Mouse (Mus musculus) liver, postnatal 0 days (tissue): ENCODE measurements around the gene Zfy2. TPM values are rescaled to one million over a fixed set of nuclear protein-coding genes. Genes with fewer than 3 reads are reported as not detected.

Source experiments
- ATAC-seq: fragments of 200-750 bp; cut with Nextera tagmentation; 2 replicates; pipeline ENCODE4 v1.8.0; 2017; ENCODE audit warnings: mild to moderate bottlenecking, moderate library complexity
- DNase-seq: peaks from one replicate; pipeline ENCODE4 v3.0.0-alpha.2; 2016
- H3K27ac ChIP-seq: fragments of 300-500 bp; sonication (generic); 2 replicates; pipeline ENCODE4 v1.5.1; 2014; ENCODE audit warnings: antibody characterized with exemption, moderate library complexity, mild to moderate bottlenecking, low read depth
- H3K27me3 ChIP-seq: fragments of 300-500 bp; sonication (generic); 2 replicates; pipeline ENCODE4 v1.6.1; 2014; ENCODE audit warnings: low read length, control low read depth, mixed read lengths; ENCODE audit not compliant: insufficient read depth
- H3K36me3 ChIP-seq: fragments of 300-500 bp; sonication (generic); replicated peaks from 2 replicates; pipeline ENCODE4 v1.6.1; 2014; ENCODE audit warnings: mild to moderate bottlenecking, control low read depth, low read length, moderate library complexity, mixed read lengths; ENCODE audit not compliant: insufficient read depth
- H3K4me1 ChIP-seq: fragments of 300-500 bp; sonication (generic); 2 replicates; pipeline ENCODE4 v1.6.1; 2014; ENCODE audit warnings: antibody characterized with exemption, mild to moderate bottlenecking, control low read depth; ENCODE audit not compliant: insufficient read depth
- H3K4me2 ChIP-seq: fragments of 300-500 bp; sonication (generic); 2 replicates; pipeline ENCODE4 v1.6.1; 2014; ENCODE audit warnings: low read depth, mild to moderate bottlenecking, low read length, moderate library complexity, mixed read lengths
- H3K4me3 ChIP-seq: fragments of 300-500 bp; sonication (generic); 2 replicates; pipeline ENCODE4 v1.5.1; 2014; ENCODE audit warnings: low read depth, low read length
- H3K9ac ChIP-seq: fragments of 300-500 bp; sonication (generic); replicated peaks from 2 replicates; pipeline ENCODE4 v1.6.1; 2014; ENCODE audit warnings: mild to moderate bottlenecking, moderate library complexity
- H3K9me3 ChIP-seq: fragments of 300-500 bp; sonication (generic); 2 replicates; pipeline ENCODE4 v1.6.1; 2016; ENCODE audit warnings: mild to moderate bottlenecking, control low read depth, low read length, mixed read lengths
- CTCF ChIP-seq: sonication (generic); IDR thresholded peaks from 2 replicates; pipeline ENCODE4 v1.5.1; 2016; ENCODE audit warnings: antibody characterized with exemption, low read depth
- EP300 ChIP-seq: IDR thresholded peaks from 2 replicates; pipeline ENCODE4 v1.6.1; 2016; ENCODE audit warnings: antibody characterized with exemption, low read depth, mild to moderate bottlenecking
- WGBS: fragments of 180-500 bp; shearing (Covaris S2); extraction: QIAGEN DNeasy Blood & Tissue Kit; methylation state at CpG from one replicate; pipeline ENCODE4 v1.1.7; 2014; ENCODE audit not compliant: insufficient replicate concordance; 5-methylcytosine and 5-hydroxymethylcytosine counted together
- polyA plus RNA-seq: library from polyadenylated mRNA; unstranded; fragments of >200 nt; fragmentation: Nextera tagmentation; extraction: Ambion mirVana; gene quantifications from 2 replicates; pipeline ENCODE4 v1.2.1, GENCODE M21; 2015

Gene Zfy2
- not detected in 2 replicates for polyA plus RNA-seq

DNA sequence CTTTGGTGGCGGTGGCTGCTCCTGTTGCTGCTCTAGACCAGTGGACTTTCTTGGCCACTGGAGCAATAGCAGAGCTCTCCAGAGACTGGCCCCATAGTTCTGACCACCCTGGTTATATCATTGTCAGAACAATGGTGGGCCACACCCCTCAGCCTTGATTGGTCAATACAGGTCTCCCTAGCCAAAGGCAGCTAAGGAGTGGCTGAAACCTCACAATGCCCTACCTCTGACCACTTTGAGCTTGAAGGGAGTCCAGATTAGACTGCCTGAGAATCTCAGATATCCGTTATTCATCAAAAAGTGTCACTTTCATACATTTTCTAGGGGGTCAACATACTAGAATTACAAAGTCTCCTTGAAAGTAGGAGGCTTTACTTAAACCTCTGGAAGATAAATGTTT, at the start of gene Zfy2:
Zfy2 (minus strand) TSS at position 101 of the 400 bp plus-strand sequence.
- DNase-seq (no peak), ATAC-seq (no peak)
- H3K27me3 ChIP-seq, result no peaks in the 10 kb centered on the region
- no peak within 1 kb of the TSS for H3K4me3 ChIP-seq
- H3K4me1 ChIP-seq, result no peaks in the 10 kb centered on the region
- no CpG with 5 or more reads among the region's 2 CpGs for WGBS
- no peak within 1 kb of the TSS for H3K9ac ChIP-seq
- H3K4me2 ChIP-seq, result no peak within 1 kb of the TSS
- H3K9me3 ChIP-seq, result no peaks in the 10 kb centered on the region
- no peaks in the 10 kb centered on the region for H3K36me3 ChIP-seq
- H3K27ac ChIP-seq, result no peak within 1 kb of the TSS
- TF ChIP-seq CTCF (no peak), EP300 (no peak)
